Mouse (Mus musculus) forelimb bud, embryonic 11.5 days (tissue): ENCODE results near the gene Ehmt2.
"Not testable (repeated sequence)": the region's sequence is repeated elsewhere in the genome, so short reads cannot be mapped to it uniquely, and the experiment has no call there.

ENCODE experiments used
- DNase-seq: peaks from one replicate; pipeline ENCODE4 v3.0.0-alpha.2; 2012; ENCODE audit warnings: low read depth, low spot score

Gene Ehmt2

GRCm38 (mm10) chr17:34891377-34891776, 6.9 kb upstream of the Ehmt2 start:
- no peak for DNase-seq

- DNase-seq = no peak
Measured at GRCm38 (mm10) chr17:34893072-34893824, 5.0 kb upstream of the Ehmt2 start.

- DNase-seq = peak; percentile 99
Measured at GRCm38 (mm10) chr17:34894074-34894597, 4.1 kb upstream of the Ehmt2 start.

GRCm38 (mm10) chr17:34894801-34895530, 3.3 kb upstream of the Ehmt2 start:
- DNase-seq = no peak

GRCm38 (mm10) chr17:34895724-34896123, 2.5 kb upstream of the Ehmt2 start:
- no peak for DNase-seq

GRCm38 (mm10) chr17:34896366-34896765, 1.9 kb upstream of the Ehmt2 start:
- no peak for DNase-seq

GRCm38 (mm10) chr17:34897373-34898159, 703 bp upstream of the Ehmt2 start:
- no peak for DNase-seq

- no peak for DNase-seq
Measured at GRCm38 (mm10) chr17:34898706-34899052, 410 bp downstream of the Ehmt2 start.

- DNase-seq = no peak
Measured at GRCm38 (mm10) chr17:34899053-34899889, 1.0 kb downstream of the Ehmt2 start.

GRCm38 (mm10) chr17:34899890-34900243, 1.6 kb downstream of the Ehmt2 start:
- DNase-seq = no peak

- not testable (repeated sequence) for DNase-seq
Measured at GRCm38 (mm10) chr17:34900826-34901225, 2.6 kb downstream of the Ehmt2 start.

GRCm38 (mm10) chr17:34901948-34902347, 3.7 kb downstream of the Ehmt2 start:
- not testable (repeated sequence) for DNase-seq

- no peak for DNase-seq
Measured at GRCm38 (mm10) chr17:34902895-34903294, 4.6 kb downstream of the Ehmt2 start.

- no peak for DNase-seq
Measured at GRCm38 (mm10) chr17:34910982-34911381, 12.7 kb downstream of the Ehmt2 start.

GRCm38 (mm10) chr17:34911945-34912351, 13.7 kb downstream of the Ehmt2 start:
- DNase-seq = peak; percentile 76

- DNase-seq = no peak
Measured at GRCm38 (mm10) chr17:34913930-34914665, 15.8 kb downstream of the Ehmt2 start, which contains the start of gene Slc44a4. Slc44a4 (plus strand) TSS chr17:34914466.

GRCm38 (mm10) chr17:34915410-34915831, 17.2 kb downstream of the Ehmt2 start:
- DNase-seq = no peak

GRCm38 (mm10) chr17:34916316-34916715, 18.0 kb downstream of the Ehmt2 start:
- DNase-seq = no peak

- no peak for DNase-seq
Measured at GRCm38 (mm10) chr17:34917188-34917587, 18.9 kb downstream of the Ehmt2 start.

GRCm38 (mm10) chr17:34922939-34923338, 24.7 kb downstream of the Ehmt2 start:
- DNase-seq = no peak
